Mouse (Mus musculus): ENCODE measurements around the gene Epdr1. TPM values are rescaled to one million over a fixed set of nuclear protein-coding genes. Genes with fewer than 3 reads are reported as not detected.

Gene Epdr1
- polyA plus RNA-seq, 2 experiments: 9.0 to 14.7 TPM

- H3K9me3 ChIP-seq (ENCODE audit: control insufficient read depth, low read length): no peaks in the 10 kb centered on the region
- no peak overlapping the region for H3K27ac ChIP-seq
- ATAC-seq (ENCODE audit: insufficient read depth) (no peak), DNase-seq (ENCODE audit: low read depth in 3 of 3, low spot score in 3 of 3) (no peak)
- H3K4me2 ChIP-seq (ENCODE audit: low read depth): no peak overlapping the region
- TF ChIP-seq CTCF (IDR thresholded peaks at IDR 0.05; ENCODE audit: low read depth): no peak
- no peak for TF ChIP-seq EP300 (IDR thresholded peaks at IDR 0.05; ENCODE audit: low read depth)
- H3K36me3 ChIP-seq (replicated peaks; ENCODE audit: control insufficient read depth, insufficient read depth, low read depth): no peaks in the 10 kb centered on the region
- no peak overlapping the region for H3K4me3 ChIP-seq (ENCODE audit: insufficient read depth in 1 of 2, low read depth in 2 of 2, low read length in 2 of 2)
- no peak overlapping the region for H3K9ac ChIP-seq (replicated peaks)
- WGBS (ENCODE audit: insufficient replicate concordance): 49% methylated on average over 1 of the region's 1 CpGs
- no peaks in the 10 kb centered on the region for H3K27me3 ChIP-seq (ENCODE audit: control insufficient read depth, insufficient read depth, low read length)
- H3K4me1 ChIP-seq (replicated peaks; ENCODE audit: control insufficient read depth in 2 of 2, insufficient read depth in 2 of 2, low read length in 1 of 2): peaks cover under 1% of the 10 kb centered on the region in 2 experiments; a peak in 2 of 4 replicates
Measured at GRCm38 (mm10) chr13:19643519-19643918, 23.8 kb upstream of the Epdr1 start.

- ATAC-seq (ENCODE audit: insufficient read depth): no peak
- Histone ChIP-seq H3K36me3 (replicated peaks; ENCODE audit: control insufficient read depth, insufficient read depth, low read depth) (no peaks in the 10 kb centered on the region), H3K9me3 (ENCODE audit: control insufficient read depth, low read length) (no peaks in the 10 kb centered on the region), H3K27ac (no peak overlapping the region), H3K4me3 (ENCODE audit: insufficient read depth in 1 of 2, low read depth in 2 of 2, low read length in 2 of 2) (no peak overlapping the region), H3K9ac (replicated peaks) (no peak overlapping the region), H3K4me2 (ENCODE audit: low read depth) (no peak overlapping the region), H3K4me1 (replicated peaks; ENCODE audit: control insufficient read depth in 2 of 2, insufficient read depth in 2 of 2, low read length in 1 of 2) (no peaks in the 10 kb centered on the region), H3K27me3 (ENCODE audit: control insufficient read depth, insufficient read depth, low read length) (no peaks in the 10 kb centered on the region)
- DNase-seq (ENCODE audit: low read depth in 3 of 3, low spot score in 3 of 3): no peak
- 61% methylated on average over 2 of the region's 2 CpGs for WGBS (ENCODE audit: insufficient replicate concordance)
- peak; percentile 15; the same call in 1 of the 2 replicates for TF ChIP-seq CTCF (IDR thresholded peaks at IDR 0.05; ENCODE audit: low read depth)
- no peak for TF ChIP-seq EP300 (IDR thresholded peaks at IDR 0.05; ENCODE audit: low read depth)
Measured at GRCm38 (mm10) chr13:19640203-19640851, 20.6 kb upstream of the Epdr1 start.

- ATAC-seq (ENCODE audit: insufficient read depth): peak; percentile 21; the same call in 1 of the 2 replicates
- H3K4me2 ChIP-seq (ENCODE audit: low read depth): no peak overlapping the region
- DNase-seq (ENCODE audit: low read depth in 3 of 3, low spot score in 3 of 3): no peak
- no peaks in the 10 kb centered on the region for H3K27me3 ChIP-seq (ENCODE audit: control insufficient read depth, insufficient read depth, low read length)
- no peak for TF ChIP-seq EP300 (IDR thresholded peaks at IDR 0.05; ENCODE audit: low read depth)
- peak; percentile 74 for TF ChIP-seq CTCF (IDR thresholded peaks at IDR 0.05; ENCODE audit: low read depth)
- H3K4me1 ChIP-seq (replicated peaks; ENCODE audit: control insufficient read depth in 2 of 2, insufficient read depth in 2 of 2, low read length in 1 of 2): no peaks in the 10 kb centered on the region; a peak in 1 of 4 replicates
- no peak overlapping the region for H3K9ac ChIP-seq (replicated peaks)
- H3K9me3 ChIP-seq (ENCODE audit: control insufficient read depth, low read length): no peaks in the 10 kb centered on the region
- WGBS (ENCODE audit: insufficient replicate concordance): 28% methylated on average over 4 of the region's 4 CpGs
- no peaks in the 10 kb centered on the region for H3K36me3 ChIP-seq (replicated peaks; ENCODE audit: control insufficient read depth, insufficient read depth, low read depth)
- no peak overlapping the region for H3K4me3 ChIP-seq (ENCODE audit: insufficient read depth in 1 of 2, low read depth in 2 of 2, low read length in 2 of 2)
- H3K27ac ChIP-seq: no peak overlapping the region
Measured at GRCm38 (mm10) chr13:19636131-19636530, 16.4 kb upstream of the Epdr1 start.

GRCm38 (mm10) chr13:19630768-19631709, 11.3 kb upstream of the Epdr1 start:
- H3K9ac ChIP-seq (replicated peaks): no peak overlapping the region
- WGBS (ENCODE audit: insufficient replicate concordance): 48% methylated on average over 5 of the region's 5 CpGs
- no peak overlapping the region for H3K4me2 ChIP-seq (ENCODE audit: low read depth)
- no peaks in the 10 kb centered on the region for H3K36me3 ChIP-seq (replicated peaks; ENCODE audit: control insufficient read depth, insufficient read depth, low read depth)
- no peak for DNase-seq (ENCODE audit: low read depth in 3 of 3, low spot score in 3 of 3)
- ATAC-seq (ENCODE audit: insufficient read depth): peak; percentile 41; the same call in 1 of the 2 replicates
- no peaks in the 10 kb centered on the region for H3K27me3 ChIP-seq (ENCODE audit: control insufficient read depth, insufficient read depth, low read length)
- no peaks in the 10 kb centered on the region for H3K9me3 ChIP-seq (ENCODE audit: control insufficient read depth, low read length)
- TF ChIP-seq CTCF (IDR thresholded peaks at IDR 0.05; ENCODE audit: low read depth): no peak
- TF ChIP-seq EP300 (IDR thresholded peaks at IDR 0.05; ENCODE audit: low read depth): no peak
- no peak overlapping the region for H3K27ac ChIP-seq
- peaks cover 2 to 17% of the 10 kb centered on the region in 2 experiments for H3K4me1 ChIP-seq (replicated peaks; ENCODE audit: control insufficient read depth in 2 of 2, insufficient read depth in 2 of 2, low read length in 1 of 2)
- H3K4me3 ChIP-seq (ENCODE audit: insufficient read depth in 1 of 2, low read depth in 2 of 2, low read length in 2 of 2): no peak overlapping the region

- Histone ChIP-seq H3K27ac (no peak overlapping the region), H3K36me3 (replicated peaks; ENCODE audit: control insufficient read depth, insufficient read depth, low read depth) (no peaks in the 10 kb centered on the region), H3K4me1 (replicated peaks; ENCODE audit: control insufficient read depth in 2 of 2, insufficient read depth in 2 of 2, low read length in 1 of 2) (peaks cover 3 to 21% of the 10 kb centered on the region in 2 experiments), H3K4me2 (ENCODE audit: low read depth) (no peak overlapping the region), H3K9me3 (ENCODE audit: control insufficient read depth, low read length) (no peaks in the 10 kb centered on the region), H3K27me3 (ENCODE audit: control insufficient read depth, insufficient read depth, low read length) (peaks cover 9% of the 10 kb centered on the region), H3K4me3 (ENCODE audit: insufficient read depth in 1 of 2, low read depth in 2 of 2, low read length in 2 of 2) (no peak overlapping the region), H3K9ac (replicated peaks) (no peak overlapping the region)
- no peak for TF ChIP-seq EP300 (IDR thresholded peaks at IDR 0.05; ENCODE audit: low read depth)
- TF ChIP-seq CTCF (IDR thresholded peaks at IDR 0.05; ENCODE audit: low read depth): no peak
- ATAC-seq (ENCODE audit: insufficient read depth) (no peak), DNase-seq (ENCODE audit: low read depth in 3 of 3, low spot score in 3 of 3) (no peak)
- 66% methylated on average over 1 of the region's 1 CpGs for WGBS (ENCODE audit: insufficient replicate concordance)
Measured at GRCm38 (mm10) chr13:19626473-19626872, 6.7 kb upstream of the Epdr1 start.

All from liver, embryonic 14.5 days (tissue).